Mouse (Mus musculus) neural tube, embryonic 13.5 days (tissue): ENCODE results near the gene Ctdspl. TPM values are rescaled to one million over a fixed set of nuclear protein-coding genes. Genes with fewer than 3 reads are reported as not detected.

ENCODE experiments used
- ATAC-seq: fragments of 200-750 bp; cut with Nextera tagmentation; 2 replicates; pipeline ENCODE4 v1.8.0; 2017; ENCODE audit warnings: low read depth, mild to moderate bottlenecking, moderate TSS enrichment, moderate library complexity
- H3K27ac ChIP-seq: fragments of 300-500 bp; sonication (generic); replicated peaks from 2 replicates; pipeline ENCODE4 v1.5.1; 2015; ENCODE audit warnings: moderate library complexity, mild to moderate bottlenecking, inconsistent platforms
- H3K27me3 ChIP-seq: fragments of 300-500 bp; sonication (generic); 2 replicates; pipeline ENCODE4 v1.6.1; 2015; ENCODE audit warnings: mild to moderate bottlenecking, inconsistent platforms
- H3K36me3 ChIP-seq: fragments of 300-500 bp; sonication (generic); 2 replicates; pipeline ENCODE4 v1.6.1; 2015; ENCODE audit warnings: mild to moderate bottlenecking, inconsistent platforms
- H3K4me1 ChIP-seq: fragments of 300-500 bp; sonication (generic); replicated peaks from 2 replicates; pipeline ENCODE4 v1.6.1; 2015; ENCODE audit warnings: inconsistent platforms
- H3K4me2 ChIP-seq: fragments of 300-500 bp; sonication (generic); 2 replicates; pipeline ENCODE4 v1.6.1; 2015; ENCODE audit warnings: inconsistent platforms, mild to moderate bottlenecking, moderate library complexity
- H3K4me3 ChIP-seq: fragments of 300-500 bp; sonication (generic); 2 replicates; pipeline ENCODE4 v1.5.1; 2015; ENCODE audit warnings: mild to moderate bottlenecking, inconsistent platforms
- H3K9ac ChIP-seq: fragments of 300-500 bp; sonication (generic); 2 replicates; pipeline ENCODE4 v1.6.1; 2015; ENCODE audit warnings: moderate library complexity, mild to moderate bottlenecking, inconsistent platforms
- H3K9me3 ChIP-seq: fragments of 300-500 bp; sonication (generic); 2 replicates; pipeline ENCODE4 v1.6.1; 2016; ENCODE audit warnings: inconsistent platforms
- WGBS: fragments of 180-500 bp; shearing (Covaris S2); methylation state at CpG from one replicate; pipeline ENCODE4 v1.1.7; 2015; 5-methylcytosine and 5-hydroxymethylcytosine counted together
- polyA plus RNA-seq: library from polyadenylated mRNA; unstranded; fragments of >200 nt; fragmentation: Nextera tagmentation; extraction: Ambion mirVana; gene quantifications from 2 replicates; pipeline ENCODE4 v1.2.1, GENCODE M21; 2015

Gene Ctdspl
- polyA plus RNA-seq, 1 experiment from 2014 or later: 6.8 TPM

- H3K27ac ChIP-seq: no peak overlapping the region
- no peak overlapping the region for H3K4me2 ChIP-seq
- peaks cover 66% of the 10 kb centered on the region for H3K4me1 ChIP-seq
- no peaks in the 10 kb centered on the region for H3K36me3 ChIP-seq
- 59% methylated on average over 9 of the region's 9 CpGs for WGBS
- ATAC-seq: no peak
- no peak overlapping the region for H3K4me3 ChIP-seq
- no peaks in the 10 kb centered on the region for H3K27me3 ChIP-seq
- no peak overlapping the region for H3K9ac ChIP-seq
- no peaks in the 10 kb centered on the region for H3K9me3 ChIP-seq
Measured at GRCm38 (mm10) chr9:118975758-118976157, 49.5 kb downstream of the Ctdspl start.

- Histone ChIP-seq H3K9ac (no peak overlapping the region), H3K9me3 (no peaks in the 10 kb centered on the region), H3K27me3 (no peaks in the 10 kb centered on the region), H3K27ac (no peak overlapping the region), H3K4me3 (no peak overlapping the region), H3K4me1 (peaks cover 74% of the 10 kb centered on the region), H3K4me2 (no peak overlapping the region), H3K36me3 (no peaks in the 10 kb centered on the region)
- ATAC-seq: no peak
- 86% methylated on average over 7 of the region's 7 CpGs for WGBS
Measured at GRCm38 (mm10) chr9:118976561-118976960, 50.3 kb downstream of the Ctdspl start.

- Histone ChIP-seq H3K9ac (no peak overlapping the region), H3K4me1 (peaks cover 78% of the 10 kb centered on the region), H3K27ac (no peak overlapping the region), H3K27me3 (no peaks in the 10 kb centered on the region), H3K36me3 (no peaks in the 10 kb centered on the region), H3K9me3 (no peaks in the 10 kb centered on the region), H3K4me2 (no peak overlapping the region), H3K4me3 (no peak overlapping the region)
- ATAC-seq: no peak
- WGBS: 92% methylated on average over 7 of the region's 7 CpGs
Measured at GRCm38 (mm10) chr9:118977425-118977824, 51.2 kb downstream of the Ctdspl start.

GRCm38 (mm10) chr9:118980411-118980823, 54.2 kb downstream of the Ctdspl start:
- Histone ChIP-seq H3K27me3 (no peaks in the 10 kb centered on the region), H3K9me3 (no peaks in the 10 kb centered on the region), H3K9ac (peak overlapping the region; percentile 26; the same call in 1 of the 2 replicates), H3K4me1 (peaks cover 57% of the 10 kb centered on the region), H3K4me3 (no peak overlapping the region), H3K36me3 (no peaks in the 10 kb centered on the region), H3K4me2 (no peak overlapping the region), H3K27ac (peak overlapping the region; percentile 79)
- peak; percentile 72 for ATAC-seq
- 4% methylated on average over 4 of the region's 4 CpGs for WGBS

- H3K4me2 ChIP-seq: no peak overlapping the region
- H3K4me1 ChIP-seq: peaks cover 69% of the 10 kb centered on the region
- H3K9me3 ChIP-seq: no peaks in the 10 kb centered on the region
- H3K4me3 ChIP-seq: no peak overlapping the region
- no peaks in the 10 kb centered on the region for H3K27me3 ChIP-seq
- no peaks in the 10 kb centered on the region for H3K36me3 ChIP-seq
- WGBS: 54% methylated on average over 15 of the region's 15 CpGs
- H3K27ac ChIP-seq: no peak overlapping the region
- no peak for ATAC-seq
- H3K9ac ChIP-seq: no peak overlapping the region
Measured at GRCm38 (mm10) chr9:118984650-118985432, 58.6 kb downstream of the Ctdspl start.

GRCm38 (mm10) chr9:118986286-118986685, 60.0 kb downstream of the Ctdspl start:
- Histone ChIP-seq H3K4me1 (peaks cover 63% of the 10 kb centered on the region), H3K27ac (no peak overlapping the region), H3K36me3 (no peaks in the 10 kb centered on the region), H3K9me3 (no peaks in the 10 kb centered on the region), H3K4me3 (no peak overlapping the region), H3K27me3 (no peaks in the 10 kb centered on the region), H3K4me2 (no peak overlapping the region), H3K9ac (no peak overlapping the region)
- no peak for ATAC-seq
- WGBS: 68% methylated on average over 11 of the region's 11 CpGs

GRCm38 (mm10) chr9:118988787-118989580, 62.7 kb downstream of the Ctdspl start:
- 61% methylated on average over 11 of the region's 11 CpGs for WGBS
- no peaks in the 10 kb centered on the region for H3K9me3 ChIP-seq
- H3K9ac ChIP-seq: no peak overlapping the region
- H3K4me3 ChIP-seq: no peak overlapping the region
- H3K36me3 ChIP-seq: no peaks in the 10 kb centered on the region
- peak; percentile 65 for ATAC-seq
- peaks cover 56% of the 10 kb centered on the region for H3K4me1 ChIP-seq
- H3K27ac ChIP-seq: no peak overlapping the region
- H3K4me2 ChIP-seq: no peak overlapping the region
- H3K27me3 ChIP-seq: no peaks in the 10 kb centered on the region

- Histone ChIP-seq H3K27ac (no peak overlapping the region), H3K4me3 (no peak overlapping the region), H3K4me1 (peaks cover 49% of the 10 kb centered on the region), H3K4me2 (no peak overlapping the region), H3K27me3 (no peaks in the 10 kb centered on the region), H3K9me3 (no peaks in the 10 kb centered on the region), H3K36me3 (no peaks in the 10 kb centered on the region), H3K9ac (no peak overlapping the region)
- WGBS: 81% methylated on average over 7 of the region's 7 CpGs
- no peak for ATAC-seq
Measured at GRCm38 (mm10) chr9:118990490-118990889, 64.2 kb downstream of the Ctdspl start.

- Histone ChIP-seq H3K36me3 (no peaks in the 10 kb centered on the region), H3K4me1 (peaks cover 35% of the 10 kb centered on the region), H3K9ac (no peak overlapping the region), H3K27ac (no peak overlapping the region), H3K9me3 (no peaks in the 10 kb centered on the region), H3K27me3 (no peaks in the 10 kb centered on the region), H3K4me2 (no peak overlapping the region), H3K4me3 (no peak overlapping the region)
- 90% methylated on average over 21 of the region's 21 CpGs for WGBS
- no peak for ATAC-seq
Measured at GRCm38 (mm10) chr9:118991750-118992585, 65.7 kb downstream of the Ctdspl start.

- Histone ChIP-seq H3K36me3 (no peaks in the 10 kb centered on the region), H3K27ac (no peak overlapping the region), H3K9me3 (no peaks in the 10 kb centered on the region), H3K4me2 (no peak overlapping the region), H3K4me1 (peaks cover 32% of the 10 kb centered on the region), H3K9ac (no peak overlapping the region), H3K27me3 (no peaks in the 10 kb centered on the region), H3K4me3 (no peak overlapping the region)
- ATAC-seq: no peak
- WGBS: 93% methylated on average over 5 of the region's 5 CpGs
Measured at GRCm38 (mm10) chr9:118992586-118992955, 66.3 kb downstream of the Ctdspl start.

GRCm38 (mm10) chr9:118994524-118995227, 68.4 kb downstream of the Ctdspl start:
- Histone ChIP-seq H3K27me3 (no peaks in the 10 kb centered on the region), H3K9ac (no peak overlapping the region), H3K4me1 (peaks cover 14% of the 10 kb centered on the region), H3K27ac (no peak overlapping the region), H3K36me3 (no peaks in the 10 kb centered on the region), H3K9me3 (no peaks in the 10 kb centered on the region), H3K4me3 (no peak overlapping the region), H3K4me2 (no peak overlapping the region)
- ATAC-seq: no peak
- 80% methylated on average over 12 of the region's 12 CpGs for WGBS
